Mouse (Mus musculus) midbrain, embryonic 14.5 days (tissue): ENCODE data around the gene Zfp605. TPM values are rescaled to one million over a fixed set of nuclear protein-coding genes. Genes with fewer than 3 reads are reported as not detected.
"Not testable (repeated sequence)": the region's sequence is repeated elsewhere in the genome, so short reads cannot be mapped to it uniquely, and the experiment has no call there.

Source experiments
- ATAC-seq: fragments of 200-750 bp; cut with Nextera tagmentation; 2 replicates; pipeline ENCODE4 v1.8.0; 2017; ENCODE audit warnings: moderate number of reproducible peaks, moderate library complexity; ENCODE audit not compliant: low FRiP score, low TSS enrichment
- DNase-seq: peaks from one replicate; pipeline ENCODE4 v3.0.0-alpha.2; 2015
- H3K27ac ChIP-seq: fragments of 300-500 bp; sonication (generic); replicated peaks from 2 replicates; pipeline ENCODE4 v1.5.1; 2014; ENCODE audit warnings: mild to moderate bottlenecking, low read depth, low read length, moderate library complexity
- H3K27me3 ChIP-seq: fragments of 300-500 bp; sonication (generic); 2 replicates; pipeline ENCODE4 v1.6.1; 2014; ENCODE audit warnings: low read length, control low read depth, mixed read lengths; ENCODE audit not compliant: control insufficient read depth, insufficient read depth
- H3K36me3 ChIP-seq: fragments of 300-500 bp; sonication (generic); 2 replicates; pipeline ENCODE4 v1.6.1; 2014; ENCODE audit warnings: low read length, control low read depth; ENCODE audit not compliant: control insufficient read depth, insufficient read depth
- H3K4me1 ChIP-seq: fragments of 300-500 bp; sonication (generic); 2 replicates; pipeline ENCODE4 v1.6.1; 2014; ENCODE audit warnings: mild to moderate bottlenecking, antibody characterized with exemption, low read length, control low read depth; ENCODE audit not compliant: control insufficient read depth, insufficient read depth
- H3K4me2 ChIP-seq: fragments of 300-500 bp; sonication (generic); 2 replicates; pipeline ENCODE4 v1.6.1; 2014; ENCODE audit warnings: mild to moderate bottlenecking, low read length, moderate library complexity
- H3K4me3 ChIP-seq: fragments of 300-500 bp; sonication (generic); replicated peaks from 2 replicates; pipeline ENCODE4 v1.5.1; 2014; ENCODE audit warnings: low read depth, low read length
- H3K9ac ChIP-seq: fragments of 300-500 bp; sonication (generic); replicated peaks from 2 replicates; pipeline ENCODE4 v1.6.1; 2014; ENCODE audit warnings: mild to moderate bottlenecking, low read length, moderate library complexity
- H3K9me3 ChIP-seq: fragments of 300-500 bp; sonication (generic); 2 replicates; pipeline ENCODE4 v1.6.1; 2016; ENCODE audit warnings: low read length, control low read depth, mixed read lengths; ENCODE audit not compliant: control insufficient read depth
- WGBS: fragments of 180-500 bp; shearing (Covaris S2); extraction: QIAGEN DNeasy Blood & Tissue Kit; methylation state at CpG from one replicate; pipeline ENCODE4 v1.1.7; 2014; 5-methylcytosine and 5-hydroxymethylcytosine counted together
- polyA plus RNA-seq: library from polyadenylated mRNA; unstranded; fragments of >200 nt; fragmentation: Nextera tagmentation; extraction: Ambion mirVana; gene quantifications from 2 replicates; pipeline ENCODE4 v1.2.1, GENCODE M21; 2014

The Zfp605 gene
- polyA plus RNA-seq = 15.9 and 20.0 TPM in 2 replicates

- Histone ChIP-seq H3K27me3 (no peaks in the 10 kb centered on the region), H3K9ac (peak within 1 kb of the TSS; percentile 74), H3K4me1 (peaks cover 17% of the 10 kb centered on the region), H3K4me2 (peak within 1 kb of the TSS; percentile 79), H3K27ac (peak within 1 kb of the TSS; percentile 92), H3K9me3 (no peaks in the 10 kb centered on the region), H3K36me3 (peaks cover 41% of the 10 kb centered on the region), H3K4me3 (peak within 1 kb of the TSS; percentile 53)
- DNase-seq = peak; percentile 95
- under 1% methylated on average over 12 of the region's 12 CpGs for WGBS
- ATAC-seq = peak; percentile 71
Observed at GRCm38 (mm10) chr5:110109991-110110441, at the start of gene Zfp605. Gene Zfp605 (plus strand): TSS chr5:110110092.

- not testable (repeated sequence) for ATAC-seq, H3K9ac ChIP-seq, H3K4me3 ChIP-seq, H3K27ac ChIP-seq, DNase-seq, H3K27me3 ChIP-seq, H3K4me2 ChIP-seq, H3K4me1 ChIP-seq, H3K36me3 ChIP-seq
- WGBS = 86% methylated on average over 2 of the region's 2 CpGs
- peaks cover 31% of the 10 kb centered on the region for H3K9me3 ChIP-seq
Observed at GRCm38 (mm10) chr5:110072413-110072812, 37.5 kb upstream of the Zfp605 start, which contains the start of gene Gm17655. Gene Gm17655 (minus strand): TSS chr5:110072513.

- peaks cover 30% of the 10 kb centered on the region for H3K9me3 ChIP-seq
- ATAC-seq = no peak
Observed at GRCm38 (mm10) chr5:110082961-110083360, 26.9 kb upstream of the Zfp605 start.

GRCm38 (mm10) chr5:110086161-110086866 is 23.6 kb upstream of the Zfp605 start:
- no peak for ATAC-seq

More at GRCm38 (mm10) chr5:110082961-110083360, 26.9 kb upstream of the Zfp605 start:
- no peak overlapping the region for H3K4me3 ChIP-seq
- no peaks in the 10 kb centered on the region for H3K36me3 ChIP-seq
- WGBS = 87% methylated on average over 4 of the region's 4 CpGs
- H3K4me1 ChIP-seq = no peaks in the 10 kb centered on the region
- no peak overlapping the region for H3K27ac ChIP-seq
- H3K4me2 ChIP-seq = no peak overlapping the region
- no peak for DNase-seq
- H3K27me3 ChIP-seq = no peaks in the 10 kb centered on the region
- H3K9ac ChIP-seq = no peak overlapping the region

GRCm38 (mm10) chr5:110091546-110091945 is 18.3 kb upstream of the Zfp605 start:
- WGBS = 67% methylated on average over 2 of the region's 2 CpGs
- H3K4me1 ChIP-seq = 0 out of 2 replicates have a peak, but pooled peaks cover 6% of the 10 kb centered on the region
- no peaks in the 10 kb centered on the region for H3K27me3 ChIP-seq
- DNase-seq (no peak), ATAC-seq (no peak)
- H3K9ac ChIP-seq = no peak overlapping the region
- no peak overlapping the region for H3K4me3 ChIP-seq
- no peak overlapping the region for H3K4me2 ChIP-seq
- H3K36me3 ChIP-seq = no peaks in the 10 kb centered on the region
- H3K27ac ChIP-seq = no peak overlapping the region
- H3K9me3 ChIP-seq = no peaks in the 10 kb centered on the region

More at GRCm38 (mm10) chr5:110086161-110086866, 23.6 kb upstream of the Zfp605 start:
- DNase-seq = no peak
- Histone ChIP-seq H3K9ac (no peak overlapping the region), H3K4me3 (no peak overlapping the region), H3K36me3 (no peaks in the 10 kb centered on the region), H3K4me2 (no peak overlapping the region), H3K9me3 (peaks cover 8% of the 10 kb centered on the region; the same call in 1 of the 2 replicates), H3K27ac (no peak overlapping the region), H3K4me1 (no peaks in the 10 kb centered on the region), H3K27me3 (no peaks in the 10 kb centered on the region)
- 39% methylated on average over 14 of the region's 14 CpGs for WGBS

GRCm38 (mm10) chr5:110094030-110094846 is 15.7 kb upstream of the Zfp605 start, which contains the start of gene Gm35315:
Gene Gm35315 (minus strand): TSS chr5:110094420.
- under 1% methylated on average over 25 of the region's 25 CpGs for WGBS
- 0 out of 2 replicates have a peak, but pooled peaks cover 6% of the 10 kb centered on the region for H3K4me1 ChIP-seq
- ATAC-seq (peak; percentile 96), DNase-seq (peak; percentile 92)
- peak within 1 kb of the TSS; percentile 58 for H3K9ac ChIP-seq
- H3K4me3 ChIP-seq = peak within 1 kb of the TSS; percentile 46
- H3K27ac ChIP-seq = peak within 1 kb of the TSS; percentile 33; the same call in 1 of the 2 replicates
- H3K9me3 ChIP-seq = no peaks in the 10 kb centered on the region
- H3K27me3 ChIP-seq = no peaks in the 10 kb centered on the region
- H3K4me2 ChIP-seq = peak within 1 kb of the TSS; percentile 73
- no peaks in the 10 kb centered on the region for H3K36me3 ChIP-seq

GRCm38 (mm10) chr5:110094847-110095213 is 15.1 kb upstream of the Zfp605 start:
- ATAC-seq (0 out of 2 replicates have a peak, but pooled peaks have one; percentile 5), DNase-seq (no peak)
- Histone ChIP-seq H3K36me3 (no peaks in the 10 kb centered on the region), H3K9me3 (no peaks in the 10 kb centered on the region), H3K9ac (peak overlapping the region; percentile 58), H3K4me3 (peak overlapping the region; percentile 46), H3K4me2 (peak overlapping the region; percentile 73), H3K27me3 (no peaks in the 10 kb centered on the region), H3K27ac (no peak overlapping the region), H3K4me1 (0 out of 2 replicates have a peak, but pooled peaks cover 6% of the 10 kb centered on the region)
- WGBS = 8% methylated on average over 4 of the region's 4 CpGs

- peaks cover 22% of the 10 kb centered on the region for H3K4me1 ChIP-seq
- H3K27me3 ChIP-seq = 0 out of 2 replicates have a peak, but pooled peaks cover 5% of the 10 kb centered on the region
- no peak for DNase-seq
- peaks cover 16% of the 10 kb centered on the region for H3K36me3 ChIP-seq
- no peak overlapping the region for H3K9ac ChIP-seq
- no peak for ATAC-seq
- H3K27ac ChIP-seq = no peak overlapping the region
- no peak overlapping the region for H3K4me3 ChIP-seq
- H3K9me3 ChIP-seq = no peaks in the 10 kb centered on the region
- no peak overlapping the region for H3K4me2 ChIP-seq
- 15% methylated on average over 1 of the region's 1 CpGs for WGBS
Observed at GRCm38 (mm10) chr5:110098991-110099477, 10.9 kb upstream of the Zfp605 start.
